Mouse (Mus musculus): Measurements from ENCODE around the gene Zfp429.
A peak's percentile ranks its signal among the peaks of the same experiment; 100 is the strongest.
"Not testable (repeated sequence)": the region's sequence is repeated elsewhere in the genome, so short reads cannot be mapped to it uniquely, and the experiment has no call there.

Zfp429 gene

DNA sequence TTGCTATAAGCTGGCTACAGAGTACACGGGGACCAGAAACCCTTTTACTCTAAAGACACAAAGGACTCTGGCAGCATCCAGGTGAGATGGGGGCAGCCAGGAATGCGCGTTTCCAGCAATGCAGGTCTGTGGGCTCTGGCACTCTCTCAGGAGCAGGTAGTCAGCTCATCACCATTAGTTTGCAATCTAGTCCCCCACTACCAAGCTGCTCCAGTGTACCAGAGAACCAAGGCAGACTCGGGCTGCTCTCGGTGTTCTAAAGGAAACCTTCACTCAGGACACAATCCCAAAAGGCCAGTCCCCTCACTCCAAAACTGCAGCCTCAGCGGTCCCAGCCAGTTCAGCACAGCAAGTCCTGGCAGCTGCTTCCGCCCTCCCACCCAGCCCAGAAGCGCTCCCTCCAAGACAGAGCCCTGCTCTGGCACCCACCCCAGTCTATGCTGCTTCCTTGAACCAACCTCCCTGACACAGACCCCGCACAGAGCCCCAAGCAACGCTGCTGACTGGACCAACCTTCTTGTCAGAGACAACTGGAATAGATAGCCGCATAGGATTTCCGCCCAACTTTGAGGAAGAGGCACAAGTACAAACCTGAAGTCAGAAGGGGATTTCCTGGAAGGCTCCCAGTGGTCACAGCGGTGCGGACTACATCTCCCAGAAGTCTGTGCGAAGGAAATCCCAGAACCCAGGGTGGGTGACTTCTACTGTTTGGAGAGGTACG, at the start of gene Zfp429:
Gene Zfp429 (minus strand): TSS at position 637 of the 721 bp plus-strand sequence.
- peak; percentile 56 to 67 for DNase-seq

DNA sequence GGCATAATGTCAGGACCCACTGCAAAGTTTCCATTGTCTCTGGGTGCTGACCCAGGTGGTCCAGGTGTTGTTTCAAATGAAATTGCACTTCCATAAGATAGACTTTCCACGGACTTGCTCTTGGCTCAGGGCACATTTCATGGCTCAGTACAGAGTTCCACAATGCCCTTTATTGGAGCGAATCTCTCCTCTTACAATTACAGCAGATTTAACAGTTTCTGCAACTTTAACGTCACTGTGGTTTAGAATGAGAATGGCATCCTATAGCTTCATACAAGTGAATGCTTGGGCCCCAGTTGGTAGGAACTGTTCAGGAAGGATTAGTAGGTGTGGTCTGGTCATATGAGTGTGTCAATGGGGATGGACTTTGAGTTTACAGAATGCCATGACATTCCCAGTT, 37.5 kb upstream of the Zfp429 start:
- DNase-seq = not testable (repeated sequence)

DNA sequence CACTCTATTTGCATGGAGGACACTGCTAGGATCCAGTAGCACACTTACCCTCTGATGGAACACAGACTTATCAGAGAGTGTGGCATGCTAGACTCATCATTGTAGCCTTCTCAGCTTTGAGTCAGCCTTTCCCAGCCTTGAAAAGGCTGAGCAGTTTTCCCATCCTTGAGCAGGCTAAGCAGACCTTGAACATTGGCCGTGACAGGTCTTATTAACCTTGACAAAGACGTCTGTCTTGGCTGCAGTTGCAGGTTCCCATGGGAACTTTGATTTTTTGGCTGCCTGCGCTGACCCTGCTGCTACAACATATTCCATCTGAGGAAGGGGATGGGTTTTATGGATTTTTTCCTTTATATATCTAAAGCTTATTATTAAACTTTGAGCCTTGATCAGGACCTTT, 28.5 kb upstream of the Zfp429 start:
- no peak for DNase-seq

DNA sequence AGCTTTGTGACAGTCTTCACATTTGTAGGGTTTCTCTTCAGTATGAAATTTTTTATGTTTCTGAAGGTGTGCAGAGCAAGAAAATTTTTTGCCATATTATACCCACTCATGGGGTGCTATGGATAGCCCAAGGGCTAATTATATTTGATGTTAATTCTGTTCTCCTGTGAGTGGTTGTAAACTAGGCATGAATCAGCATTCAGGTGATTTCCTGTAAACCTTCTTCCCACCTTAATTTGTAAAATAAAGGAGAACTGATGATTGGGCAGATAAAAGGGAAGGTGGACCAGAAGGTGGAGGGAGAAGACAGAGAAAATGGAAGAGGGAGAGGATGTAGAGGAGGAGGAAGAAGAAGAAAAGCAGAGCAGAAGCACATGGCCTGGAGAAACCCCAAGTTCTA, 26.1 kb upstream of the Zfp429 start:
- not testable (repeated sequence) for DNase-seq

DNA sequence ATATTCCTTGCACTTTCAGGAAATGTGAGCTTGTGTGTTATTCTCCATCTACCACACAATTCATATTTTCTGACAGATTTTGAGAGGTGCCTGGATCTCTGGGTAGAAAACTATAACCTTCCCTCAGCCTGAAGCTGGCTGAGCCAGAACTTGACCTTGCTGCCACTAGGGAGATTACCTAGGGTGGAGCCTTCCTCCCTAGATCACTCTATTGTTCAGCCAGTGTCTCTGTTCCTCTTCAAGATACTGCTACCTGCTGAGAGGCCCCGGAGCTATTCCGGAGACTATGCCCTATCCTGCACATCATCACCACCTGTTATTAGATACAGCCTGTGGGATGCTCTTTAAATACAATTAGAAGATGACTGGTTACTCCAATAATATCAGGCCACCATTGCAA, 22.9 kb upstream of the Zfp429 start:
- DNase-seq = not testable (repeated sequence)

DNA sequence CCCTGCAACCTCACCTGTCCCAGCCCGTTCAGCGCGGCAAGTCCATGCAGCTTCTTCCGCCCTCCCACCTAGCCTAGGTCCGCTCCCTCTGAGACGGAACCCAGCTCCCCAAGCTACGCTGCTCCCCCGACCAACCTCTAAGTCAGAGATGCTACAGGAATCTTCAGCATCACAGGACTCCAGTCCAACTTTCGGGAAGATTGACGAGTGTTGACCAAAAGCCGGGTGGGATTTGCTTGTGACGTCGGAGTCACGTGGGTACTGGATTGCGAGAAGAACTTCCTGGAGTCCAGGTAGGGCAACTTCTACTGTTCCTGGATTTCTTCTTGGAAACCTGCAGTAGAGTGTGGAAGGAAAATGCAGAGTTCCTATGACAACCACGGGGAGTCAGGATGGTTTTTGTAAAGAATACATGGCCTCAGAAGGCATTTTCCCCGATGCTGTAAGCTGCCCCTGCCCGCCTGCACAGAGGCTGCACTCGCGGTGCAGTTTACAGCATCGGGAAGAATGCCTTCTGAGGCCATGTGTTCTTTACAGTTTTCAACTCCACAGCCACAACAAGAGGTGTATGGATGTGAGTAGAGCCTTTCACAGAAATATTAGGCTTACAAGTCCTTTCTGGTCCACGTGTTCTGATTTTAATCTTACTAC, 21.7 kb upstream of the Zfp429 start, which contains the start of gene Zfp459:
Gene Zfp459 (minus strand): TSS at position 212 of the 651 bp plus-strand sequence.
- peak; percentile 15 to 28 for DNase-seq

DNA sequence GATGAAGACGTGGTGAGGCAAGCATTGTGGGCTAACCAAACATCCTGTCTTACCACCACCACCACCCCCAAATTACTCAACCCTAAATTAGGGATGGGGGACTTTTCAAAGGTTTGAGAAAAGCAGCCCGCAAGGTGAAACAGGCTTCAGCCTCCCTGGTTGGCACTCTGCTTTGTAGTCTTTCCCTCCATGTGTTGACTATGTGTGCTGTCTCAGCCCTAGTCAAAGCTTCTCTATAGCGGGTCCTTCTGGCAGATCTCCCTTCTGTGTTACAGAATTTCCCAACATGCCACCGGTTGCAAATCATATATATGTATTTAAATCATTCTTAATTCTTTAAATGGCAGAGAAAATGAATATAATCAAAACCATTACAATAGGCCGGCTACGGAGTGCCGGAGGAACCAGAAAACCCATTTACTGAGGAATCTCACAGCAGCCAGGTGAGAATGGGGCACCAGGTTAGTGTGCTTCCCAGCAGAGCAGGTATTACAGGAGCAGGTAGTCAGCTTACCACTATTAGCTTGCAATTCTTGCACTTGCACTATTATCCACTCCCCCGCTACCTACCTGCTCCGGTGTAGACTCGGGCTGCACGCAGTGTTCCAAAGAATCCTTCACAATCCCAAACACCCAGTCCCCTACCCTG, 21.1 kb upstream of the Zfp429 start:
- no peak for DNase-seq

DNA sequence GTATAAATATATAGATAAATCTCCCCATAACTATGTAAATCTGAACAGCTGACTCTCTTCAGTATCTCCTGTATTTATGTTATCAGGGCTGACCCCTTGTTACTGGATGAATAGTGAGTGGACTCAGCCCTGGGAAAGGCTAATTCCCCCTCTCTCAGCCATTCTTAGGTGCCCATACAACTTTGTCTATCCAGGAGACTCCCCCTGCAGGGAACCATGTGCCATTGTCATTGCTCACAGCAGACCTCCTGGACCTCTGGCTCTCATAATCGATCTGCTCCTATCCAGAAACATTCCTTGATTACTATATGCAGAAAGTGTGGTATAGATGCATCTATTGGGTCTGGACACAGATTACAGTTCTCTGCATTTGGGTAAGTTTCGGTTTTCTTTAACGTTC, 17.2 kb upstream of the Zfp429 start:
- no peak for DNase-seq

DNA sequence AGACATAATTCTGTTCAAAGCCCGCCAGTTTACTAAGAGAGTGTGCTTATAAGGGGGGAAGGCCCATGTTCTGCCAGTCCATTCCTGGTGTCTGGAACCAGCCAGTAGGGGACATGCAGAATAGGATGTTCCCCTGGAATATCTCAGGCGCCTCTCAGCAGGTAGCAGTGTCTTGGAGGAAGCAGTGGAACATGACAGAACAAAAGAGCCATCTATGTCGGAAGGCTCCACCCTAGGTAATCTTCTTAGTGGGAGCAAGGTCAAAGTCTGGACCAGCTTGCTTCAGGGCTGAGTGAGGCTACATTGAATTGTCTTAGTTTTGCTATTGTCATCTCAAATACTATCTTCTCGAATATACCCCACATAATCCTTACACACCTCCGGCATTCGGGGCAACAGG, 16.1 kb upstream of the Zfp429 start:
- no peak for DNase-seq

DNA sequence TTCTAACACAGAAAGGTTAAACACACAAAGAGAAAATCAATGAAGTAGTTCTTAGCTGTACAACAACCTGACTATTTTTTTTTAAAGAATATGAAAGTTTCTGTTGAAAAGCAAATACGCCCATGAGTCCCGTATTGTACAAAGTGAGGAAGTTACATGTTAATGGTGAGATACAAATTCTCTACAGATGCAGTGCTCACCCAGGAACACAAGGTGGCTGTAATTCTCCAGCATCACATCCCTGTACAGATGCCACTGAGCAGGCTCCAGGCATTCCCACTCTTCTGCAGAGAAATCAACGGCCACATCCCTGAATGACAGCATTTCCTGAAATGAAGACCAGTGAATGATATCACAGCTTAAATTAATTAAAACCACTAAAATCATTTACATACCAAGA, 14.0 kb upstream of the Zfp429 start:
- not testable (repeated sequence) for DNase-seq

DNA sequence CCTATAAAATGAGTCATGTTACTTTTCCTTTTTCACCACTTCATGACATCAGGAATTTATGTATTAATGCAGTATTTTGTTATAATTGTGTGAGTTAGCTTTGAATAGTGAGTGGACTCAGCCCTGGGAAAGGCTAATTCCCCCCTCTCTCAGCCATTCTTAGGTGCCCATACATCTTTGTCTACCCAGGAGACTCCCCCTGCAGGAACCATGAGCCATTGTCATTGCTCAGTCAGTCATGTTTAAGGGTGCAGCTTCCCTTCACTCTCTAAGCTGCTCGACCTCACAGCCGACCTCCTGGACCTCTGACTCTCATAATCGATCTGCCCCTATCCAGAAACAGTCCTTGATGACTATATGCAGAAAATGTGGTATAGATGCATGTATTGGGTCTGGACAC, 23.4 kb downstream of the Zfp429 start:
- not testable (repeated sequence) for DNase-seq

DNA sequence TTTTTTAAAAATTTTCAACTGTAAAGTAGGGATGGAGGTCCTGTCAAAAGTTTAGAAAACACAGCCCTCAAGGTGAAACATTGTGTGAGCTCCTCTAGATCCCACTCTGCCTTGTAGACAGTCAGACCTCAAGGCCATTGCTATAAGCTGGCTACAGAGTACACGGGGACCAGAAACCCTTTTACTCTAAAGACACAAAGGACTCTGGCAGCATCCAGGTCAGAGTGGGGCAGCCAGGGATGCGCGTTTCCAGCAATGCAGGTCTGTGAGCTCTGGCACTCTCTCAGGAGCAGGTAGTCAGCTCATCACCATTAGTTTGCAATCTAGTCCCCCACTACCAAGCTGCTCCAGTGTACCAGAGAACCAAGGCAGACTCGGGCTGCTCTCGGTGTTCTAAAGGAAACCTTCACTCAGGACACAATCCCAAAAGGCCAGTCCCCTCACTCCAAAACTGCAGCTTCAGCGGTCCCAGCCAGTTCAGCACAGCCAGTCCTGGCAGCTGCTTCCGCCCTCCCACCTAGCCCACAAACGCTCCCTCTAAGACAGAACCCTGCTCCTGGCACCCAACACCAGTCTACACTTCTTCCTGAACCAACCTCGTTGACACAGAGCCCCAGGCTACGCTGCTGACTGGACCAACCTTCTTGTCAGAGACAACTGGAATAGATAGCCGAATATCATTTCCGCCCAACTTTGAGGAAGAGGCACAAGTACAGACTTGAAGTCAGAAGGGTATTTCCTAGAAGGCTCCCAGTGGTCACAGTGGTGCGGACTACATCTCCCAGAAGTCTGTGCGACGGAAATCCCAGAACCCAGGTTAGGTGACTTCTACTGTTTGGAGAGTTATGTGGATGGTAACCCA, 24.3 kb downstream of the Zfp429 start, which contains the start of the genes Gm28041 and Zfp456:
Gene Gm28041 (minus strand): TSS at position 684 of the 862 bp plus-strand sequence.
Gene Zfp456 (minus strand): TSS at position 761 of the 862 bp plus-strand sequence.
- DNase-seq = peak; percentile 65 to 80

DNA sequence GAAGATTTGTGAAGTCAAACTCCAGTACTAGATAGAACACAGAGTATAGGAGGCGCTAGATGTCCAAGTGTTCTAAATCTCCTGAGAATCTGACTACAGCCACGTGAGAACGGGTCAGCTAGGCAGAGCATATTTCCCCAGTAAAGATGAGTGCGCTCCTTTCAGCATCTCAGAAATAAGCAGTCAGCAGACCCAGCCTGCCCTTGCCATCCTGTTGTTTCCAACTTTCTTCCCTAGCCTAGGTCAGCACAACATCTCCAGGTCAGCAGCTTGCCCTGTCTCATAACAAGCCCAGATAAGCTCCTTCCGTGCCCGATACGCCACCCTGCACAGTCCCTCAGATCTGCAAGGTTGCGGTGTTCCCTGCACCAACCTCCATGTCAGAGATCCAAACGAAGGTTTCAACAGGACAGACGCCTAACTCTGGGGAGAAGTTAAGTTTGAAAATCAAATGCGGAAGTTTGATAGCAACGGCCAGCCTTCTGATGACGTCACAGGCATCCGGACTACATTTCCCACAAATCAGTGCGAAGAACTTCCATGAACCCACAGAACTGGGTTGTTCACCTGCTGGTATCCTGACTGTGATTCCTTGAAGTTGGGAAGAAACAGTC, 39.4 kb downstream of the Zfp429 start, which contains the start of the genes Gm28044 and Zfp953:
Gene Gm28044 (minus strand): TSS at position 406 of the 614 bp plus-strand sequence.
Gene Zfp953 (minus strand): TSS at position 475 of the 614 bp plus-strand sequence.
- DNase-seq = peak; percentile 72 to 82

DNA sequence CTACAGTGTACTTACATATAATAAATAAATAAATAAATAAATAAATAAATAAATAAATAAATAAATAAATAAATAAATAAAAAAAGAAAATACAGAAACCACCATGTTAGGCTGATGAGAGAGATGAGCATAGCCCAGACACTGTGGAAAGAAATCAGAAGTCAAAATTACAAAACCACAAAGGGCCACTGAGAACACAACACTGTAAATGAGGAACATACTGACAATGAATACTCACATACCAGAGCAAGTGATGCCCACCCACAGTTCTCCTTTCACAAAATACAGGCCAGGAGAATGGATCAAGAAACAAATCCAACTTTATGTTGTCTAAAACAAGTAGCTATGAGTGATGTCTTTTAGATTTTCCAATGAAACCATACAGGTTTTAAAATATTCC, 47.8 kb downstream of the Zfp429 start:
- DNase-seq = no peak

DNA sequence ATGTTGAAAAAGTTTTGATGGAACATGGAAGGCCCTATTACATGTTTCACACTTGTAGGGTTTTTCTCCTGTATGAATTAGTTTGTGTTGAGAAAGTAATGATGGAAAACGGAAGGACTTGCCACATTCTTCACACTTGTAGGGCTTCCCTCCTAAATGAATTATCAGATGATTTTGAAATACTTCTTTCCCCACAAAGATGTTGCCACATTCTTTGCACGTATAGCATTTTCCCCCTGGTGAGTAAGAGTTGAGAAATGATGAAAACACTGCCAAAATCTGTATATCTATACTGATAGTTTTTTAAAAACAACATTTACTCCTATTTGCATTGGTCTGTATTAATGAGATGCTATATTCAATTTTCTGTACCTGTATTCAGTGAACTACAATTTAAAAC, 56.2 kb downstream of the Zfp429 start:
- no peak for DNase-seq
